Mouse (Mus musculus) lung, postnatal 10 days (tissue): ENCODE results near the gene Meis3.

ENCODE experiments used
- DNase-seq: peaks from one replicate; pipeline ENCODE4 v3.0.0; 2021

Gene Meis3

DNA sequence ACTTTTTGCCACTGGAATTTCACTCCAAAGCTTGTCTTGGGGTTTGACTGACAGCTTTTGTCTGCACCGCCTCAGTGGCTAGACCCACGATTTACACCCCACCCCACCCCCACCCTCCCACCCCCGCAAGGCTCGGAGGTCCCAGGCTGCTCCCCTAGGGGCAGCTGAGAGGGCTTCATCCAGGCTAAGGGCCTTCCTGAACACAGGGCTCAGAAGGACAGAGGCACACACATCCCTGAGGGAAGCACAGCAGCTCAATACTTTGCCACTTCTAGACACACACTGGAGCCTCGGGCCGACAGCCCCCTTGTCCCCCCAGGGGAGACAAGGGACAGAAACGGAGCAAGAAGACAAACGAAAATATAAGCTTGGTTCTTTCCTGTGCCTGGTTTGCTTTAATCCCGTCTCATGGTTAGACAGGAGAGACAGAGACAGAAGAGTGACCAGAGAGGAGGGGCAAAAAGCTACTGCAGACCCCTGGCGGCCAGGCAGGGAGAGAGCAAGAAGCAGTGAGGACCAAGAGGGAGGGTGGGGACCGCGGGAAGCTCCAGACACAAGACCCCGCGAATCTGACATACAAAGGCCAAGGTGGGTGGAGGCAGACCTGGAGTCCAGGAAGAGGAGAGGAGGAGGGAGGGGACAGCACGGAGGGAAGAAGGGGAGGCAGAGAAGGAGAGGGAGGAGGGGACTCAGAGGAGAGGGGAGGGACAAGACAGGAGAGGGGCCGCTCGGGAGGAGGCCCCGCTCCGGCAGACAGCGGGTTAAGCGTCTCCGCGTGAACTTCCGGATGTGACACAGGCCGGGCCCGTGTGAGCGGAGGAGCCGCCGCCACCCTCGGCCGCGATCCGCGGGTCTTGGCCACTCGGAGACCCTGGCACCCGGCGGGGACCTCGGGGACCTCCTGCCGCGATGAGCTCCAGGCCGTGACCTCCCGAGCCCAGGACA lies at the start of gene Meis3:
TSS of gene Meis3 (plus strand) at position 494 of the 945 bp plus-strand sequence.
- DNase-seq: peak; percentile 80

DNA sequence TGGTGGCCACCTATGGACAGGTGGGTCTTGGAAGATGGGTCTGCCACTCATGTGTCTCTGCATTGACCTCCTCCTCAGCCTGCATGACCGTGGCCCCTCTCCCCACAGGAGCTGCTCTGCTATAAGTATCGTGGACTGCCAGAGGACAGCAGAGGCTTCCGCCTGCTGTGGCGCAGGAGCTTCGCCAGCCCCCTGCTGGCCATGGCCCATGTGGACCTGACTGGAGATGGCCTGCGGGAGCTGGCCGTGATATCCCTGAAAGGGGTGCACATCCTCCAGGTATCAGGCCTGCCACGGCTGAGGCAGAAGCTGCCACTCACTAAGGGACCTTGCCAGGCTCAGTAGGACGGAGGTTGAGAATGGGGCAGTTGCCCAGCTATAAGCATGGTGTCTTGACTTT lies 49.1 kb upstream of the Meis3 start:
- DNase-seq: no peak

DNA sequence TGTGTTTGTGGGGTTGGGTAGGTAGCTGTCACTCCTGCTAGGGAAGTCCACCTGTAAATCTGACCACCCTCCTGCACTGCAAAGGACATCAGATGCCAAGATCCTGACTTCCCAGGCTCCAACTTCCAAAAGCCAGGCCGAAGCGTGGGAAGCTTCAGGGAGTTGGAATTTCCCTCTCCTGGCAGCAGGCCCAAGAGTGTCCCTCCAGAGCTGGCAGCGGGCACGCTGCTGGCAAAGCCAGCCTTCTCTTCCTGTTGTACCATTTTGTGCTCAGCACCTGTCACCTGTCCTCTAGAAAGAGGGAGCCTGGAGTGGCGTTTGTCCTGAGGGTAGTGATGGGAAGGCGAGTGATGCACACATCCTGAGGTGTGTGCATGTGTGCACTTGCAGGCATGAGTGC lies 46.5 kb upstream of the Meis3 start:
- DNase-seq: no peak

DNA sequence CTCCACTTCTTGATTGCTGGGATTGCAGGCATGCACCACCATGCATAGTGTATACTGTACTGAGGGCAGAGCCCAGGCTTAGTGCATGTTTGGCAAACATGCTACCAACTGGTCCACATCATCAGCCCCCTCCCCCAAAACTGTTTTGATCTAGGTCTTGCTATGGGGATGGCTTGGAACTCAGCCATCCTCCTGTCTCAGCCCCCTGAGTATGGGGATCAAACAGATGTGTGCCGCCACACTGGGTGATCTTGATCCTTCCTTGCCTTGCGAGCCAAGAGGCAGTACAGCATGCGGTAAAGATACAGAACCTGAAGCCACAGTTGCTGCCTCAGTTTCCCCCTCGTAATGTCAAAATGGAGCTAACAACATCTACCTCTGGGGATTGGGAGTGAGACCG lies 46.0 kb upstream of the Meis3 start:
- no peak for DNase-seq

DNA sequence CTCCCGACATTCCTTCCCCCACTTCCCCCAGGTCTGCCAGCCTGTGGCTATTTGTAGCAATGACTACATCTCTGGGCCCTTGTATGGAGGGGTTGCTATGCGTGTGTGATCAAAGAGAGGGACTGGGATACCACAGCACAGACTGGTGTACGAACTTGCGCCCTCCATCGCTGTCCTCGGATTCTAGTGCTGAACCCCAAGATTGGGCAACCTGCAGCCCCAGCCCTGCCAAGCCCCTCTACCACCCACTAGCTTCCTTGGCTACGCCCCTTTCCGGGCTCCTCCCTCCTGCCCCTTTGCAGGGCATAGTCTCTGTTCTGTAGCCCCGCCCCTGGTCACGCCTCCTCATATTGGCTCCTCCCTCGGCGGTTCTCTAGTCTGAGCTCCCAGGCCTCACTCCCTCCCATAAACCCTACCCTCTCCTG lies 45.5 kb upstream of the Meis3 start, which contains the start of gene Slc8a2:
TSS of gene Slc8a2 (plus strand) at position 406 of the 425 bp plus-strand sequence.
- DNase-seq: peak; percentile 90

DNA sequence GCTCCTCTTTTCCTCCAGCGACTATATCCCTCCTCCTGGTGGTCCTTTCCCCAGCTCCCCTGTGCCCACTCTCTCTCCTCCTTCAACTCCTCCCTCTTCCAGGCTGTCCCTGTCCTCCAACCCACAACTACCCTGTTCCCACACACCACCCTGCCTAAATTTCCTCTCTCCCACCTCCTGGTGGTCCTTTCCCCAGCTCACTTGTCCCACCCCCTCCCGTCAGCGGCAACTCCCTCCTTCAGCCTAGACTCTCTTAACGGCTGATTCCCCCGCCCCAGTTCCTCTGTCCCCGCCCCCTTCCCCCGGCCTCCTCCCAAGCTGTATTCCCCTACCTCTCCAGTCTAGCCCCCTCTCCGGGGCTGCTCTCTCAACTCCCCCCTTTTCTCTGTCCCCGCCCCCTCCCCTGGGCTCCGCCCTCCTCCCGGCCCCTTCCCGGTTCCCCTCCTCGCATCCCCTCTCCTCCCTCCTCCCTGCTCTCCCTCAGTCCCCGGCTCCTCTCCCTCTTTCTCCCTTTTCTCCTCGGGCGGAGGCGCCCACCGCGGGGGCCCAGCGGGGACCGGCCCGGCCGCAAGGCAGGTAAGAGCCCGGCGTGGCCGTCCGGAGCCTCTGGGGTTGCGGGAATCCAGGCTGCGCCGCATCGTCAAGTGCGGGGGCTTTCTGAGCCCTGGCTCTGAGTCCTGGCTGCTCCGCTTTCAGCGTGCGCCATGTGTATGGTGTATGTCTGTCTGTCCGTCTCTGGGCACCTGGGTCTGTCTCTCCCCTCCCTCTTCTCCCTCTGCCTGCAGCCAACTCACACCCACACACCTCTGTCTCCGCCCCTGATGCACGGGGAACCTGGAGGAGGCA lies 44.8 kb upstream of the Meis3 start:
- DNase-seq: peak; percentile 37

DNA sequence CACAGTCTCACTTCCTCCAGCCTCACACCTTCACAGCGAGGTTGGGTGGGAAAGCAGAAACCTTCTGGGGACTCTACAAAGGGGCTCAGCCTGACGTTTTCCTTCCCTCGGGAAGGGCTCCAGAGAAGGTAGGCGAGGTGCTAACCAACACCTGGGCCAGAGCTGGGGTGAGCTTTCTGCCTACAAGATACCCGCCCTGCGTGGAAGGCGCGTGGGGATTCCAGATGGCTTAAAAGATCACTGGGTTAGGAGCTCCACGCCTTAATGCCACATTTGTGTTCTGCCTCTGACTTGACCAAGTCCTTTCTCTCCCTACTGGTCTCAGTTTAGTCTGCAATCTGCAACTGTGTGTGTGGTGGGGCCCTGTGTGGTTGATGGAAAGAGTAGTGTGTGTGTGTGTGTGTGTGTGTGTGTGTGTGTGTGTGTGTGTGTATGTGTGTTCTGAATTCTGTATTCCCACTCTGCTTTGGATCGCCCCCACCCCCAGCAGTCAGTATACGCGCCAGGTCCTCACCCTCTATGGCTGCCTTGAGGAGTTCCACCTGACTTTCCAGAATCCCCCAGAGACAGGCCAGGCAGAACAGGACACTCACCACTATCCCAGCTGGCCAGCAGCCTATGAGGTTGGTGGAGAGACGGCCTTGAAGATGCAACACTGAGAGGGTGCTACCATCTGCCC lies 43.8 kb upstream of the Meis3 start:
- DNase-seq: no peak

DNA sequence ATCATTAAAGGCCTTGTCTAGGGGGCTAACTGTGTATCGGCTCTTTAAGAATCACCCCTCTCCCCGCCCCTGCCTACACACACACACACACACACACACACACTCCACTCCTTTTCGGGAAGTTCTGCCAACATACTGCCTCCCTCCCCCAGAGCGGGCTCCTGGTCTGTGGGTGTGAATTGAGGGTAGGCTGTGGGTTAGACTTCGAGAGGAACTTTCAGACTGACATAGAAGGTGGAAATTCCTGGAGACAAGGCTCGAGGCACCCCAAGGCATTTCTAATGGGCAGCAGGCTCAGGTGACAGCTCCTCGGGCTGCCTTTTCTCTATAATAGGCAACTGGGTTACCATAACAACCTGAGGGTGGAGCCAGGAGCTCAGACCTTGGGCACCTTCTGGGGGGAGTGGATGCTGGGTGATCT lies 42.7 kb upstream of the Meis3 start:
- DNase-seq: peak; percentile 25

DNA sequence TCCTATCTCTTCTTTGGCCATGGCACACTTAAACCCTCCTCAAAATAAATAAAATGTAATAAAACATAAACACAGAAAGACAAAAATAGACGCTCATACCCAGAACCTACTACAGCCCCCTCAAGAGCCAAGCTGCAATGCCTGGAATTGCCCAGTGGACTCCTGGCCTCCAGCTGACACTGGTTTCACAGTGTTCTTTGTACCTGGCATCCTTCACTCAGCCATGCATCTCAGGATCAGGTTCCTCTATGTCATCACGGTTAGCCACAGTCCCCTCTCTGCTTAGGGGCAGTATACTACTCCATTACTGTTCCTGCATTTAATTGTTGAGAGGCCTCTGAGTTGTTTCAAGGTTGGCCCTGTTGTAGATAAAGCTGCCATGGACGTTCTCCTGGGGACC lies 42.0 kb upstream of the Meis3 start:
- DNase-seq: no peak

DNA sequence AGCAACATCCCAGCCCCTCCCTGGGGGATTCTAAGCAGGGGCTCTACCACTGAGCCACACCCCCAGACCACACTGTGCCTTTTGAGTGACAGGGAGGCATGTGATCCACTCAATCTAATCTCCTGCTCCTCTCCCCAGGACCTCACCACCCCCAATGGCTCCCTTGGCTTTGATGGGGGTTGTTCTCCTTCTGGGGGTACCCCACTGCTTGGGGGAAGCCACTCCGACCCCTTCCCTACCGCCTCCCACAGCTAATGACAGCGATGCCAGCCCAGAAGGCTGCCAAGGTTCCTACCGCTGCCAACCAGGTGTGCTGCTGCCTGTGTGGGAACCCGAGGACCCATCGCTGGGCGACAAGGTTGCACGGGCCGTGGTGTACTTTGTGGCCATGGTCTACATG lies 41.2 kb upstream of the Meis3 start:
- DNase-seq: no peak

DNA sequence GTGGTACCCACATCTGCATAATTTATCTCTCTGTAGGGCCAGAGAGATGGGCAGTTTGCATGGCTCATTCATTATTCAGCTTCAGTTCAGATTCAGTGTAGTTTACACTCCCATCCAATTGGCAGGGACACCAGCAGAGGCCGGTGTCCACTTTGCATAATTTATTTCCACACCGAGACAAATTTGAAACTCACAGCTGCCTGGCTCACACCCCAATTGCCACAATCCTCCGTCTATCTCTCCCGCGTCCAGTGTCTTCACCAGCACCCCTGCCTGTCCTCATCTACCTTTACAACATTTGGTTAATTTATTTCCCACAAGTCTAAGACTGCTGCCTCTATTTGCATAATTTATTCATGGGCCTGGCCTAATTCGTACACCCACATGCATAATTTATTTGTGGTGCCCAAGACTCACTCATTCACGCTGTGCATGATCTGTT lies 39.9 kb upstream of the Meis3 start:
- no peak for DNase-seq

DNA sequence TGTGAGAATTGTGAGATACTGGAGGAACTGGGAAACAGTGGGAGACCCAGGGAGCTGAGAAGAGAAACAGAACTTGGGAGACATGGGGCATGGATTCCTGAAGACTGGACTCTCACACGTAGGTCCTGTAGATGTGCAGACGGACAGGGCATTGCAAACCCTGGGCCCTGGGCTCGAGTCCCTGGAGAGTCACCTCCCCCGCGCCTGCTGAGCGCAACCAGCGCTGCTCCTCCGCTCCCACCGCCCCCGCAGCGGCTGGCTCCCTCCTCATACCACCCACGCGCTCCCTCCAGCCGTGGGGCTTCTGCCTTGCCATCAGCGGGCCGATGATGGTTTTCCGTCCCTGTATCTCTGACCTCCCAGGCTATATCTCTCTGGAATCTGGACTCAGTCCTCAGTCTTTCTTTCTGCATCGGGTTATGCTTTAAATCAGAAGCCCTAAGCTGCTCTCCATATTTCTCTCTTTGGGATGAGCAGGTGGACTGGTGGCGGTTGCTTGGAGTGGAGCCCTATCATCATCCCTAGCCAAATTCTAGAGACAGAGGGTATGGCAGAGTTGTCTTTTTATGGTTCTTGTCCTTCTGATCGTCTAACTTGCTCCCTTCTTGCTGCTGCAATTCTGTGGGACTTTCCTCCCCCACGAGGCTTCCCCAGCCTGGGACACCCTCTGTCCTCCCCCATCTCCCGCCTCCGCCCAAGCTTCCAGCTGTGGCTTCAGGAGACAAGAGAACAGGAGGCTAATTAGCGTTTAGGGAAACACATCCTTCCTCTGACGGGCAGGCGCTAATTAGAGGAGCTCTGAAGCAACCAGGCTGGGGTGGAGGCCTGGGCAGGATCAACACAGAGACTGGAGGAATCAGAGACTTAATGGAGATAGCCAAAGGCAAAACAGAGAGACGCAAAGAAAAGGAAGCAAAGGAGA lies 28.1 kb upstream of the Meis3 start:
- DNase-seq: no peak

DNA sequence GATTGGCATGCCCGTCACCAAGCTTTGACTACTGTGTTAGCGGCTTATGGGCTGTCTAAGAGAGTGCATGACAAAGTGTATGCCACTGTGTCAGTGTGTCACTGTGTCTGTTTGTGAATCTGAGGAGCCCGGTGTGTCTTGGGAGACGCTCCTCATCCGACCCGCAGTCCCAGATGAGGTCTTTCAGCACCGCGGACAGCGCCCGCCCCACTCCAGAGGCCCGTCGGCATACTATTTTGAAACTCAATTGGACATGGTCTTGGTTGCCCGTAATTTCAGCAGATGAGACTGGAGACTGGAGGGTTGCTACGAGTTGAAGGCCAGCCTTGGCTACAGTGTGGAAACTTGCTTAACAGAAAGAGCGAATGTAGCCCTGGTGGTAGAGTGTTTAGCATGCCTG lies 27.2 kb upstream of the Meis3 start:
- DNase-seq: peak; percentile 74

DNA sequence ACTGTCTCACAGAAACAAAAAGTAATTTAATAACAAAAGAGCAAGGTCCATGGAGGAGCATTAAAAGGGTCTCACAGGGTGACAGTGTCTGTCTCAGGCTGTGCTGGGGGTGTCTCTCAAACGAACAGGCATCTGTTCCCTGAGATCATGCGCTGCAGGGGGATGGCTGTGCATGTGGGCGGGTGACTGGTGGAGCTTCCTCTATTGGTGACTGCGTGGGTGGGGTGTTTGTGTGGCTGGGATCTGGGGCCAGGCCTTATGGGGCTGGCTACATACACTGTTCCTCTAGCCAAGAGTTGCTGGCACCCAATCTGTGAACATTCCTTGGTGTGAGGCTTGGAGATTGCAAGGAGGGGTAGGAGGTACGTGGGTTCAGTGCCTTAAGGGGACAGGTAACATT lies 25.6 kb upstream of the Meis3 start:
- peak; percentile 36 for DNase-seq

DNA sequence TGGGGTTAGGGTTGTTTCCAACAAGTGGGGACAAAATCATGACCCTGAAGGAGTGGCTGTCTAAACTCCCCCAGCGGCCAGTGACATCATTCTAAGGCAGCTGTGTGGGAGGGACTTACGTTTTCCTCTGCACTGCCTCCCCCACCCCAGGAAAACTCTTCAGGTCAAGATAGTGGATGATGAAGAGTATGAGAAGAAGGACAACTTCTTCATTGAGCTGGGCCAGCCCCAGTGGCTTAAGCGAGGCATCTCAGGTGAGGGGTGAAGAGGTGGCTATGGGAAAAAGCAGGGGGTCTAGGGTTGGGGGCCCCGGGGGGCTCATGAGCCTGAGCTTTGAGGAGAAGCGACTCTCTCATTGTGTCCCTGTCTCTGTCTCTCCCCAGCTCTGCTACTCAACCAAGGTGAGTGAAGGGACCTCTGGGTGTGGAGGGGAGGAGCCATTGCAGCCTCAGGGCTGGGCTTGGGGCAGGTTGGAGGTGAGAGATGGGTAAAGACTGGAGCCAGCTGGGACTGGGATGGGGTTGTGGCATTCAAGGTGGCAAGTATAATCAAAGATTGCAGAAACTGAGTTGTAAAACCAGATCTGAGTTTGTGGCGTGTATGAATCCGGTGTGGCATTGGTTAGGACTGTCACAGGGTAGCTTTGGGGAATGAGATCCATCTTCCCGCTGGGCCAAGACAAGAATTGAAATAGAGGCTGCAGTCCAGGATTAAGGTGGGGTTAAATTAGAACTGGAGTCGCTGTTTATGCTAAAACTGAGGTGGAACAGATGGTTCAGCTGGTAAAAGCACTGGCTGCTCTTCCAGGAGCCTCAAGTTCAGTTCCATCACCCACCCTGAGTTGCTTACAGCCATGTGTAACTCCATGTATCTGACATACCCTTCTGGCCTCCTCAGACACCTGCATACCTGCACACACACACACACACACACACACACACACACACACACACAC lies 24.4 kb upstream of the Meis3 start:
- no peak for DNase-seq

DNA sequence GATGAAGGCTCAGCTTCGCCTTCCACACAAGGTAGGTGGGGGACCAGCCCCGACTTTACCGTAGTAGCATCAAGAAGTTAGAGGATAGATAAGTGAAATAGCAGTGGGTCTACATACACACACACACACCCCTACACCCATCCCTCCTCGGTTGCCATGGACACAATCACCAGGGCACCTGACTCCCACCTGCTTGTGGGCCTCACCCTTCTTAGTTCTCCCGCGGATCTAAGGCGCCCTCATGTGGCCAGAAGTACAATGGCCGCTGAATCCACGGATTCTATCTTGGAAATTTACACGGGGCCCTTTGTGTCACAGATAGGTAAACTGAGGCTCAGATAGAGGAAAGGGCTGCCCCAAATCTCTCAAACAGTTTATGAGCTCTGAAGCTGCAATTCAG lies 21.4 kb upstream of the Meis3 start:
- DNase-seq: peak; percentile 51

DNA sequence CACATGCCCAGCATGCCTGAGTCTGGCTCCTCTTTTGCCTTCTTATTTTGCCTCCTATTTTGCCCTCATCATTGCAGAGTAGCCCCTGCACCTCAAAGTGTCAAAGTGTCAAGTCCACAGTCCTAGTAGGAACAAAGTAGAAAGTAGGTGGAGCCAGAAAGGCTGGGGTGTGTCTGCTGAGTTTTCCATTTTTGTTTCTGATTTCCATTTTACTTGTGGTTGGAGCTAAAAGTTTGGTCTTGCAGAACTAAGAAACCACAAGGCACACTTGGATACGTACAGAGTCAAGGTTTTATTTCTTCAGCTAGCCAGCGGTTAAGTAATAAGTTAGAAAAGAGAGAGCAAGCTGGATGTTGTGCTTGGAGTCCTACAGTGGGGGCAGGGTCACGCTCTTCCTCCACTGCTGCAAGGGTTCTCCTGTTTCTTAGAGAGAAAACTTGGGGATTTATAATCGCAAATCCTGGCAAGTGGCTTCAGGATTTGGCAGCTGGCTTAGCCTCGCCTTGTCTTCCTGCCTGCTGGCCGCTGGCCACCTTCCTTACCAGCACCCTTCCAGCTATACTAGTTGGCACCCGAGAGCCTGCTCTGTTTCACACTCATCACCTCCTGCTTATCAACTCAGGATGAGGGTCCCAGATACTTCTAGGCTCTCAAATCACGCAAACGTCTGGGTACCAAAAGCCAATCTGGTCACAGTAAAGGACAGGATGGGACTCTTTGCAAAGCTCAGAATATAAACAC lies 19.6 kb upstream of the Meis3 start:
- peak; percentile 53 for DNase-seq

DNA sequence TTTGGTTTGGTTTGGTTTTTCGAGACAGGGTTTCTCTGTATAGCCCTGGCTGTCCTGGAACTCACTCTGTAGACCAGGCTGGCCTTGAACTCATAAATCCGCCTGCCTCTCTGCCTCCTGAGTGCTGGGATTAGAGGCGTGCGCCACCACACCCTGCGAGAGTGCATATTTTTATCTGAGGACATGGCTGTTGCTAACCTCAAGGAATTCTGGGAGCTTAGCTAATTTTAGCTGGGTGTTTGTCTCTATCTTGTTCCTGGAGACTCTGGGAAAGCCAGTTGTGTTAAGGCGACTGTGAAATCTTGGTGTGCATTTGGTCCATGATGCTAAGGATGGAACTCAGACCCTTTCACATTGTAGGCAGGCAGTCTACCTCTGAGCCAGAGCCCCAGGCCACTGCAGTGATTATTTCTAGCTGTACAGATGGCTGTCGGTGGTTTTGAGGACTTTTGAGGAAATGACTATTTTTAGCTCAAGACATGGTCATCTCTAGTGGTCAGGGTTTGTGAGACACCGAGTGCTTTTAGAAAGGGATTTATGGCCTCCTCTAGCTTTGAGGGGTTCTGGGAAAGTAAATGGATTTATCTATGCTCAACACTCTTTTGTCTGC lies 18.7 kb upstream of the Meis3 start:
- DNase-seq: peak; percentile 16

DNA sequence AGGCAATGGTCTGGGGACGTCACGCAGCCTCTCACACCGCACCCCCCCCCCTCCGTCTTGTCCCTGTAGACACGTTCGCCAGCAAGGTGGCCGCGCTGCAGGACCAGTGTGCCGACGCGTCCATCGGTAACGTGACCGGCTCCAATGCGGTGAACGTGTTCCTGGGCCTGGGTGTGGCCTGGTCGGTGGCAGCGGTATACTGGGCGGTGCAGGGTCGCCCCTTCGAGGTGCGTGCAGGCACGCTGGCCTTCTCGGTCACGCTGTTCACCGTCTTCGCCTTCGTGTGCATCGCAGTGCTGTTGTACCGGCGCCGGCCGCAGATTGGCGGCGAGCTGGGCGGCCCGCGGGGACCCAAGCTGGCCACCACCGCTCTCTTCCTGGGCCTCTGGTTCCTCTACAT lies 16.2 kb upstream of the Meis3 start:
- DNase-seq: no peak

DNA sequence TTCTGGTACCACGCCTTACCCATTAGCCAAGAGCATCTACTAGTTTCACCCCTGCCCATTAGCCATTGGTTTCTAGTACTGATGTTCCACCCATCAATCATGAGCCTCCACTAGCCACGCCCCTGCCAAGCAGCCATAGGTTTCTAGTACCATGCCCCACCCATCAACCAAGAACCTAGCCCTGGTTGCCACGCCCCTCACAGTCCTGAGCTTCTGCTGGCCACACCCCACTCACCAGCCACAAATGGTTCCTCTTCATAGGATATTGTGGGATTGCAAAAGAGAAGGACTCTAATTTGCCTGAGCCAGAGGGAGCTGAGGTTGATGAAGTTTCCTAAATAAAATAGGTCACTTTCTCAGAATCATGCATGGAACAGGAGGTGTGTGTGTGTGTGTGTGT lies 14.2 kb upstream of the Meis3 start:
- peak; percentile 27 for DNase-seq
